Mouse (Mus musculus) c-Kit-negative CD71-positive TER-119-positive erythroid progenitor cells, embryonic 14.5 days (primary cell): ENCODE data around the gene Ywhag.
A peak's percentile ranks its signal among the peaks of the same experiment; 100 is the strongest.

Experiments used
- DNase-seq: peaks from one replicate; pipeline ENCODE4 v3.0.0-alpha.2; 2013; ENCODE audit warnings: low read depth, low spot score

Gene Ywhag

DNA sequence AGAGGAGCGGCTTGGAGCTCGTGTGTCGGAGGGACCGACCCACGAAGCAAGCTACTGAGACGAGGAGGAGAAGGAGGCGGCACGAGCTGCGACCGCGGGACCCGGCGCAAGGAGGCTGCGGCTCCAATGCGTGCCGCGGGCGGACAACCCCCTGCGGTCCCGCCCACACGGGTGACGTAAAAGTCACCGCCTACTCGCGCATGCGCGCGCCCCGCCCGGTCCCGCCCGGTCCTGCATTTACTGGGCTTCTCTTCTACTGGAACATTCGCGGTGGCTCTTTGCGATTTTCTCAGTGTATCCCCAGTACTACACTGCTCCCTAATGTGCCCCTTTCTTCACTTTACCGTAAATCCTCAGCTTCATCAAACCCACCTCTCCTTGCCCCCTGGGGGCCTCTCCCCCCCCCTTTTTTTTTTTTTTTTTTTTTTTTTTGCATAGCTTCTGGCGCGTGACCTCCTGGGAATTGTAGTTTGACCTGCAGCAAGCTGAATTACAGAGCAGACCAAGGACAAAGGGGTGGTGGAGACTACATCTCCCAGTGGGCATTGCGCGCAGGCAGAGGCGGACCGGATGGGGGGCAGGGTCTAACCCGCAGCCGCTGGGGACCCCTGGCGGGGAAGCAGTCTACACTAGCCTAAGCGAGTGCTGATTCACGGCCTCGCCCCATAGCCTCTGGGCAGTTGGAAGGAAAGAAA lies at the start of gene Ywhag:
Gene Ywhag (minus strand): TSS at position 136 of the 695 bp plus-strand sequence.
- peak; percentile 93 for DNase-seq

DNA sequence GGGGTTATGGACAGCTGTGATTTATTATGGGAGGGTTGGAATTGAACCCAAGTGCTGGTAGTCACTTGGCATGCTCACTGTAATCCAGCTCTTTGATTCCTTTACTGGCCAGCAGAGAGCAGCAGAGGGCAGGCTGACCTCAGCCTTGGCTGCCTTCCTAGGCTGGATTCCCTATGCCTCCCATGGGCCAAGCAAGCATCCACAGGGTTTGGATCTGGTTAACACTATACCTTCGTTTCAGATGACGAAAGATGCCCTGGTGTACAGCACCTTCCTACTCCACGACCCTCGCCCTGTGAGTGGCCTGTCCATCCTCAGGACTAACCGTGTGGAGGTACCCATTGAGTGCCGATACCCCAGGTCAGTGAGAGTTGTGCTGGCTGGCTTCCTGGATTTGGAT lies 48.0 kb upstream of the Ywhag start:
- DNase-seq, result no peak

GRCm38 (mm10) chr5:135979904-135980303 lies 45.5 kb upstream of the Ywhag start, which contains the start of gene Zp3:
Gene Zp3, plus strand, starts transcription at chr5:135980099.
- no peak for DNase-seq

DNA sequence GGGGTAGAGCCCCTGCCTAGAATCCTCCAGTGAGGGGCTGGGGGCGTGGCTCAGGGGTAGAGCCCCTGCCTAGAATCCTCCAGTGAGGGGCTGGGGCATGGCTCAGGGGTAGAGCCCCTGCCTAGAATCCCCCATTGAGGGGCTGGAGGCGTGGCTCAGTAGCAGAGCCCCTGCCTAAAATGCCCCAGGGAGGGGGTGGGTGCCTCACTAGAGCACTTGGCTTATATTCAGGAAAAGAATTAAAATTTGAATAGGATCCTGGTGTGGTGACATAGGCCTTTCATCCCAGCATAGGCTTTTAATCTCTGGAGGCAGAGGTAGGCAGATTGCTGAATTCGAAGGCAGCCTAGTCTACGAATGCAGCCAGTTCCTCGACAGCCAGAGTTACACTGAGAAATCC lies 45.0 kb upstream of the Ywhag start:
- DNase-seq, result no peak

- DNase-seq, result no peak
Observed at GRCm38 (mm10) chr5:135975893-135976668, 41.7 kb upstream of the Ywhag start.

- DNase-seq, result no peak
Observed at GRCm38 (mm10) chr5:135974365-135974764, 39.9 kb upstream of the Ywhag start, which contains the start of gene Ssc4d. Gene Ssc4d, minus strand, starts transcription at chr5:135974531.

DNA sequence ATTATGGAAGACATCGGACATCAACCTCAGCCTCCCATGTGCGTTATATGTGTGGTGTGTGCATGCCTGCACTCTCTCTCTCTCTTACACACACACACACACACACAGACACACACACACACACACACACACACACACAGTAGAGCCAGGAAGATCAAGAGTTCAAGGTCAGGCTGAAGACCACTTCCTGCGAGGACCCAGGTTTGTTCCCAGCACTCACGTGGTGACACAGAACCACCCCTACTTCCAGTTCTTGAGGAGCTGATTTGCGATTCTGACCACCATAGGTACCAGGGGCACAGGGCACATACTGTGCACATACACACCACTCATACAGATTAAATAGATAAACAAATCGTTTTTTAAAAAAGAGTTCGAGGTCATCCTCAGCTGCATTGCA lies 37.5 kb upstream of the Ywhag start:
- no peak for DNase-seq

DNA sequence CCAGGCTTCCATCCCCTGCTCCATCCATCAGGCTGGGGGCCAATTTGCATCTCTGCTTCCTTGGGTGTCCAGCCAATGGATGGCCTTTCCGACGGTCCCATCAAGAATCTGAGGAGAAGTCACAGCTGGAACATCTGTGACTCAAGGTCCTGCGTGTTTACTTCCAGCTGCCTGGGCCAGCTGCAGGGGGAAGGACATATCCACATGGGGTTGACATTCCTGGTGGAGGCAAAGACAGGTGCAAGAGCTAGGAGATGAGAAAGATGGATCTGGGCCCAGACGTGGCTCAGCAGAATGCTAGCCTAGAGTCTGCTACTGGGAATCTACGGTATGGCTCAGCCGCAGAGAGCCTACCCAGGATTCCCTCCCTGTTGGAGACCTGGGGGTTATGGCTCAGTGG lies 35.8 kb upstream of the Ywhag start:
- DNase-seq, result no peak

- DNase-seq, result no peak
Observed at GRCm38 (mm10) chr5:135968781-135969180, 34.4 kb upstream of the Ywhag start.

GRCm38 (mm10) chr5:135966866-135967265 lies 32.5 kb upstream of the Ywhag start:
- DNase-seq, result no peak

- DNase-seq, result no peak
Observed at GRCm38 (mm10) chr5:135965501-135965930, 31.1 kb upstream of the Ywhag start.

GRCm38 (mm10) chr5:135963280-135963627 lies 28.8 kb upstream of the Ywhag start:
- no peak for DNase-seq

DNA sequence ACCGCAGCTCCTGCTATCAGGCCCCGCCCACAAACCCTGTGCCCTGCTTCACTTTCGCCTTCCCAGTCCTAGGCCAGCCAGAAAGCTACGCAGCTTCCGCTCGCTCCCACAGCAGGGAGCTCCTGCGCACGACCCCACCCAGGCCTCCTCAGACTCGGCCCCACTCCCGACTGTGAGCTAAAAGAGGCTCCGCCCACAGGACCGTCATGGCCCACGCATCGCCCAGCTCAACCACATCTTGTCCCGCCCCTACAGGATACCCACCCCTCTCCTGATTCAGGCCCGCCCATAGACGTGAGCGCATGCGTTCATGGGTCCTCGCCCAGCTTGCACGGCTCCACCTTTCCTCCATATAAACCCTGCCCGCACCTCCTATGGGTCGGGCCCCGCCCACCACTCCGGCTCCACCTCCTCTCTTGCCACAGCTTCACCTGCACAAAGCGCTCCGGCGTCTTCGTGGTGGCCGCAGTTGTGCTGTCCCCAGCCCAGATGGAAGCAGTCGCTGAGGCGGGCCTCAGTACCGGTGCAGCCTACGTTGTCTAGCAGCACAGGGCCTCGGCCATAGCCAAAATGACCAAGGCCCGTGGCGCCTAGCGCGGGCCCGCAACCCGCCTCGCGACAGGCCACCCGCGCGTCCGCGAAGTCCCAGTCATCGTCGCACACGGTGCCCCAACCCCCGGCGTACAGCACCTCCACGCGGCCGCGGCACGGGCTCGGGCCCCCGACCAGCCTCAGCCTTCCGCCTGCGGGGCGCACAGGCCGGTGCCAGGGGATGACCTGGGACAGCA lies 28.3 kb upstream of the Ywhag start:
- peak; percentile 97 for DNase-seq

GRCm38 (mm10) chr5:135962125-135962491 lies 27.7 kb upstream of the Ywhag start:
- DNase-seq, result no peak

DNA sequence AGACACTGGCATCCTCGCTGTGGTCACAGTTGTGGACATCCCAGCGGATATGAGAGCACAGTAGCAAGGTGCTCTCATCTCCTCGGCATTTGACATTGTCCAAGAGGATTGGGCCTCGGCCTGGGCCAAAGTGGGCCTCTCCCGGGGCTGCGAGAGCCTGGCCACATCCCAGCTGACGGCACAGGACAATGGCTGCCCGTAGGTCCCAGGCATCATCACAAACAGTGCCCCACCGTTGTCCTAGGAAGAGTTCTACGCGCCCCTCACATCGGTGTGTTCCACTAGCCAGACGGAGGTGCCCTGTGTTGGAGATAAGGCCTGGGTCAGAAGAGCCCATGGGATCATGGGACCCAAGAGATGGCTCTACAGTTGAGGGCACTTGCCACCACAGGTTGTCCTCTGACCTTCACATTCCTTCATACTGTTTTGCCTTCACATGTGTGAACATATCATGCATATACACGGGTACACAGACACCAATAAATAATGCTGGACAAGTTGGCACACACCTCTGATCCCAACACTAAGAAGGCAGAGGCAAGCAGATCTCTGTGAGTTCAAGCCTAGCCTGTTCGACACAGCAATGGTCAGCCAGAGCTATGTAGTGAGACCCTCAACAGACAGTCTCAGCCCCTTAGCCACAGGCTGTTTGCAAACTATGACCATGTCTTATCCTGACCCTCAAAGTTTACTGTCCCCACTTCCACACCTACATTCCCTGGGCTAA lies 26.7 kb upstream of the Ywhag start:
- DNase-seq, result no peak

DNA sequence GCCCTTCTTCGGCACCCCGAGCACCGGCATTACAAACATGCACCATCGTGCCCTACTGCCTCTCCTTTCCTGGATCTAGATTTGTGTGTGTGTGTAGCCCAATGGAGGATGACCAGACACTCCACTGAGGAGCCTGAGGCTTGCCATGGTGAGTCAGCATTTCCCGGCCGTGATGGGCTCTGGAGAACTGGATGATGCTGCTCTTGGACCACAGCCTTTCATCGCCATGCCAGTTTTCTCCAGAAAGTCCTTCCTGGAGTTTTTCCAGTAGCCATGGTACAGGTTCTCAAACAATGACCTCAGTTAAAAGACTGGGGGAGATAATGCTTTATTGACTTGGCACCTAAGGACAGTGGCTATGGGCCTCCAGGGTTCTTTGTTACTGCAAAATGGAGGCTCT lies 25.5 kb upstream of the Ywhag start:
- no peak for DNase-seq

- DNase-seq, result no peak
Observed at GRCm38 (mm10) chr5:135958367-135958766, 24.0 kb upstream of the Ywhag start.

- DNase-seq, result peak; percentile 97
Observed at GRCm38 (mm10) chr5:135957207-135957974, 23.0 kb upstream of the Ywhag start.

DNA sequence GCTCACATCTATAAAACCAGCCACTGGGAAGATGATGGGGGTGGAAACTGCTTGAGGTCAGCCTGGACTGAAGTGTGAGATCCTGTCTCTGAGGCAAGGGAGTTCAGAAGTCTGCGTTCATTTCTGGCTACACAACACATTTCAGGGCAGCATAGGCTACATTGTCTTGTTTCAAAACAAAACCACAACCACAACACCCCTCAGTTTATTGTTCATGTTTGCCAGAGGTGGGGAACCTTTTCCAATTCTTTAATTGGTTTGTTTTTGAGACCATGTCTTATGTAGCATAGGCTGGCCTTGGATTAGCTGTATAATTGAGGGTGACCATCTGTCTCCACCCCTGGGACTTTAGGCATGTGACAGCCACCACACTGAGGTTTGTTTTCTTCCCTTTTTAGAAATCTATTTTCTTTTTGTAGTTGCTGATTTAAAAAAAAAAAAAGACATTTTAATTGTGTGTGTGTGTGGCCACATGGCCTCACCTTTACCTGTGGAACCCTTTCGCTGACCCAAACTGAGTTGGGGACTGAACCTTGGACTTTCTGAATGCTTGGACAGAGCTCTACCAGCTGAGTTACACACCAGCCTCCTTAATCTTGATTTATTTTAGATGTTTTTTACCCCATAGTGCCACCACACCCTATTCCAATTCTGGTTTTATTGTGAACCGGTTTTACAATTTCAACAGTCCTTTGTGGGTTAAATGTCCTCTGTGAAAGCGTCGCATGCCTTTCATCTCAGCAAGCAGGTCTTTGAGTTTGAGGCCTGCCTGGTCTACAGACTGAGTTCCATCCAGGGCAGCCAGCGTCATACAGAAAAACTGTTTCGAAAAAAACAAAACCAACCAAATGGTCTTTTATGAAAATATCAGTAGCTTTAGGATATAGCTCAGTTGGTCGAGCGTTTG lies 22.1 kb upstream of the Ywhag start:
- no peak for DNase-seq

- no peak for DNase-seq
Observed at GRCm38 (mm10) chr5:135952830-135953229, 18.4 kb upstream of the Ywhag start.
